Mouse (Mus musculus) lung, postnatal 25 days (tissue): ENCODE data around the gene Tm7sf3.
"Not testable (repeated sequence)": the region's sequence is repeated elsewhere in the genome, so short reads cannot be mapped to it uniquely, and the experiment has no call there.

Experiments
- DNase-seq: peaks from one replicate; pipeline ENCODE4 v3.0.0; 2022; ENCODE audit warnings: low spot score

Gene Tm7sf3

GRCm38 (mm10) chr6:146613907-146614306, 28.7 kb downstream of the Tm7sf3 start:
- DNase-seq = no peak

DNA sequence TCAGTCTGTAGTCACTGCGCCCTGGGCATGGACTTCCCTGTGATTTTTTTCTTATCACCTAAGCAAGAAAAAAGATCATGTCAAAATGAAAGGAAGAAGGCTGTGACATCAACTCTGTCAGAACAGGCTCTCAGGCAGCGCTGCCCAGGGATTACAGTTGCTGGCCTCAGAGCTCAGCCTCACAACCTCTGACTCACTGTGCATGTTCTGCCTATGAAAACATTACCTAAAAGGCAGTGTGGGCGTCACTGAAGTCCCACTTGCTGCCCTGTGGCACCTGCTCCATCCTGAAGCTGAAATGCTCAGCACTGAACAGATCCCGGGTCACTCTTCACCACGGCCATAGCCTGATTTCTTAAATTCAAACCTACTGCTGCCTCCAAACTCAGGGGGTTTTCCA, 29.9 kb downstream of the Tm7sf3 start:
- no peak for DNase-seq

GRCm38 (mm10) chr6:146611897-146612296, 30.7 kb downstream of the Tm7sf3 start:
- DNase-seq = no peak

- no peak for DNase-seq
Observed at GRCm38 (mm10) chr6:146611385-146611784, 31.2 kb downstream of the Tm7sf3 start.

DNA sequence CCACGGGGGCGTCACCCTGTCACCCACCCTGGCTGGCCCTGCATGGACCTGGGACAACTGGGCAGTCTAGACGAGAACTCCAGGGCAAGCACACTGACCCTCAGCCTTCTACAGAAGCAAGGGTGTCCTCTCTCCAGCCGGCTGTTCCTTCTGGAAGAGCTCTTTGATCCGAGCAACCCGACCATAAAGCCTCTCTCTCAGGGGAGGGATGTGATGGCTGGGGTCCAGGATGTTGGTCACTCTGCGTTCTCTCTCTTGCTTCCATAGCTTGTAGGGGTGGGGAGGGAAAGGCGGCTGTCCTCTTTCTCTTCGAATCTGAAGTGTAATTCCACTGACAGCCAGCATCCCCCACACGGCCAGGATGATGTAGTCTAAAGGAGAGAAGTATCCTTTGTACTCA, 39.0 kb downstream of the Tm7sf3 start:
- DNase-seq = no peak

- DNase-seq = no peak
Observed at GRCm38 (mm10) chr6:146602601-146603000, 40.0 kb downstream of the Tm7sf3 start.

DNA sequence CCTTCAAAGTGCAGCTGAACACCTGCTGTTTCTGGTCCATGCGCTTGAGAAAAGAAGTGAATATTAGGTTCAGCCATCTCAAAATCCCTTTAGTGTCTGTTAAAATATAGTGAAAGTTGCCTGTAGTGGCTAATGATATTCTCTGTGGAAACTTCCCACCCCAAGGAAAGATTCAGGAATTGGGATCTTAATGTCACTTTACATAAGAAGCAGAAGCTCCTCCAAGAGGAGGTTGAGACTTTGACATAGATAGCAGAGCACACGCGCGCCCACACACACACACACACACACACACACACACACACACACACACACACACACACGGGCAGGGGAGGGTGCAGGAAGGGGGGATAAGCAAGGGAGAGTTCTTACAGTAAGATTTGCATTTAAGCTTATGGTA, 57.5 kb downstream of the Tm7sf3 start:
- DNase-seq = no peak

- DNase-seq = no peak
Observed at GRCm38 (mm10) chr6:146583366-146584046, 59.1 kb downstream of the Tm7sf3 start.

- no peak for DNase-seq
Observed at GRCm38 (mm10) chr6:146580381-146580926, 62.2 kb downstream of the Tm7sf3 start.

DNA sequence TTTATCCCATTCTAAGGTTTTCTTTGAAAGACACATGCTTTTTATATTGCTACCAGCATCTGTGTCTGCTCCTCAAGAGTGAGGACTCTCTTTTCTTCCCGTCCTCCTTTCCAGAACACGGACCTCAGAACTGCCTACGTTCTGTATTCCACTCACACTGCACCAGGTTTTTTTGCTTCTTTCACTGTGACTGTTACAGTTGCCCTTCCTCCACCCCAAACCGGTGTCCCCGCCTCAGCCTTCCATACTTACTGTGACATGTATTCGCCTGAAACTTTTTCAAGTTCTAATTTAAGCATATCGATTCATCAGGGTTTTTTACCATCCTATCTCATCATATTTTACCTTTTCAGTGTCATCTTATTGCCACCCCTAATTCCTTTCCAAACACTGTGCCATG, 64.0 kb downstream of the Tm7sf3 start:
- peak; percentile 4 for DNase-seq

DNA sequence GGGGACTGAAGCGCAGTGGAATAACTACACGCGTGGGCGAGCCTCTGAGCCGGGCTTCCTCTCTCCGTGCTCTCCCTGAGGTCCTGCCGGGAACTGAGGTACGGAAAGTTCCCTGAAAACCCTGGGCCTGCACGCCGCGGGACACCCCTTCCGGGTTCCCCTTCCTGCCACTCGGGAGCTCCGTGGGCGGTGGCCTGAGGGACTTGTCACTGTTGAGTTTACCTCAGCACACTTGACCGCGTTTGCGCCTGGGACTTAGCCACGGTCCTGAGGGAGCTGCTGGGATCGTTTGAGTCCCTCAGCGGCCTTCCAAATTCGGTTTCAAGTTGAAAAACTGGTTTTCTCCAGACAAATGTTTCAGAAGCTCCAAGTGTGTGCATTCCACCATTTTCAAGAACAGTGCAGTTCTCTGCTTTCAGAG, 64.5 kb downstream of the Tm7sf3 start:
- peak; percentile 85 for DNase-seq

GRCm38 (mm10) chr6:146577310-146578109, 65.1 kb downstream of the Tm7sf3 start, which contains the start of gene Ints13:
Gene Ints13, minus strand, starts transcription at chr6:146577835.
- peak; percentile 98 for DNase-seq

GRCm38 (mm10) chr6:146576903-146577302, 65.7 kb downstream of the Tm7sf3 start, which contains the start of gene Fgfr1op2:
Gene Fgfr1op2, plus strand, starts transcription at chr6:146577203.
- DNase-seq = no peak

DNA sequence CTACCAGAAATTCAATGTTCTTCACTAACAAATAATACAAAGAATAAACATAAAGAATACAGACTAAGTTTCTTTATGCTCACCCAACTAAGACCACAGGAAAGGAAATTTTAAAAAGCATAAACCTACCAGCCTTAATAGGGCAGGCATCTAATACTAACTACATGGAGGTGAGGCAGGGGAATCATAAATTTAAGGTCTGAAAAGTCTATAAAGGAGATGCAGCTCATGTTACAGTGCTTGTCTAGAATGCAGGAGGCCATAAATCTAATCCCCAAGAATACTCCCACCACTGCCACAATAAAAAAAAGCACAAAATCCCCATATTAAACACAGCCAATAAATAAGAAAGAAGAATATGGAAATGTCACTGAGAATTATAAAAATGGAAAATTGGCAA, 70.6 kb downstream of the Tm7sf3 start:
- DNase-seq = no peak

DNA sequence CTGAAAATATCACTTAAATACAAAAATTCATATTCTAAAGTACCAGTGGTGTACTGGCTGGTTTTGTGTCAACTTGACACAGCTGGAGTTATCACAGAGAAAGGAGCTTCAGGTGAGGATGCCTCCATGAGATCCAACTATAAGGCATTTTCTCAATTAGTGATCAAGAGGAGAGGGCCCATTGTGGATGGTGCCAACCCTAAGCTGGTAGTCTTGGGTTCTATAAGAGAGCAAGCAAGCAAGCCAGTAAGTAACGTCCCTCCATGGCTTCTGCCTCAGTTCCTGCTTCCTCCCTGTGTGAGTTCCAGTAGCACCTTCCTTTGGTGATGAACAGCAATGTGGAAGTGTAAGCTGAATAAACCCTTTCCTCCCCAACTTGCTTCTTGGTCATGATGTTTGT, 80.2 kb downstream of the Tm7sf3 start:
- DNase-seq = not testable (repeated sequence)
